Mouse (Mus musculus): ENCODE results near the gene Alg5. TPM values are rescaled to one million over a fixed set of nuclear protein-coding genes. Genes with fewer than 3 reads are reported as not detected.

Alg5 gene
- polyA plus RNA-seq, 1 experiment from 2014 or later: 44.7 TPM

DNA sequence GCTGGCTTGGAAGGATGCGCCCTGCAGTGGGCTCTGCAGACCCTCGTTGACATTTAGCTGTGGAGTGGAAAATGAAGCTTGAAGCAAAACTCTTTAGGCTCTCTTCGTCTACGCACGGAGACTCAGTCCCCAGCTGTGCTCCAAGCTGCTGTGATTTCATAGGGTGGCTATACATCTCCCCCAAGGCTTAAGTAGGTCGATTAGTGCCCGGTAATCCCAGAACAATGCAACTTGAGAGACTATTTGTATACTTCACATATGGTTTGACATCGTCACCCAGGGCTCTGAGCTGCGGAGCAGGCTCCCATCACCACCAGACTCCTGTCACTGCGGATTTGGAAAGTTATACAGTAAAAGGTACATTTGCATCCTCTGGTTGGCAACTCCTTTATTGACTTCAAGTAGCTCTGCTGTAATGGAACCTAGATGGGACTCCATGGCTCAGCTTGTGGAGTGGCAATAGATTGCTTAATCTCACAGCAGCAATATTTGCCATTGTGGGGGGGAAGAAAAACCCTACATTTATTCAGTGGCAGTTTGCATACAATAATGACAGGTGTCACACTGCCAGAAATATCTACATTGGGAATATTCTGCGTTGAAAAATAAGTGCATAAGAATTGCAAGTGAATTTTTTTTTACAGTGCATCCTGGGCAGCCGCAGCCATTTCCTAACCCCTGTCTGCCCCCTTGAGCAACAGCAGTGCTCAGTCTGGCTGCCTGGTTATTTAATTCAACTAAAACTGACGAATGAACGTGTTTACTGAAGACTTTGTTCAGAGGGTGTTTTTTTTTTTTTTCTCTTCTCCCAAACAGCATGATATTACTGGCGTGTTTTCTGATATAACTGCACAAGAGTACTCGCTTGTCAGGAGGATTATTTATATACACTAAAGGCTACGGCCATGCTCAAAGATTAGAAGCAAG is 34.3 kb downstream of the Alg5 start:
- ATAC-seq: no peak
- H3K27ac ChIP-seq: no peak overlapping the region
- no peaks in the 10 kb centered on the region for H3K27me3 ChIP-seq
- H3K36me3 ChIP-seq (ENCODE audit: poor library complexity, severe bottlenecking): no peaks in the 10 kb centered on the region
- H3K9me3 ChIP-seq (replicated peaks): 0 out of 2 replicates have a peak, but pooled peaks cover 3% of the 10 kb centered on the region
- H3K4me1 ChIP-seq: no peaks in the 10 kb centered on the region
- H3K9ac ChIP-seq: no peak overlapping the region
- no peak overlapping the region for H3K4me2 ChIP-seq
- 56% methylated on average over 17 of the region's 17 CpGs for WGBS
- no peak overlapping the region for H3K4me3 ChIP-seq

DNA sequence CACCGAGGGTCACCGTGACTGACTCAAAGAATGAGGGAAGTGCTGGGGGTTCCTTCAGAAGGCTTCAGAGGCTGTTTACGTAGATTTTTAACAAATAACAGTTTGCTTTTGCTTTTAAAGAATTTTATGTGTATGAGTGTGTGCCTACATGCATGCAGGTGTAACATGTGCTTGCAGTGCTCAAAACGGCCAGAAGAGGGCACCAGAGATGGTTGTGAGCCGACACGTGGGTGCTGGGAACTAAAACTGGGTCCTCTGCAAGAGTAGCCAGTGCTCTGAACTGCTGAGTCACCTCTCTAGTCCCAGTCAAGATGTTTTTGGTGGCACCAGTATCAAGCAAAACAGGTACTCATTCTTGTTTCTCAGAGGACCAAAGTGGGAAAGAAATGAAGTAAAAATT is 38.3 kb downstream of the Alg5 start:
- Histone ChIP-seq H3K4me2 (no peak overlapping the region), H3K36me3 (ENCODE audit: poor library complexity, severe bottlenecking) (no peaks in the 10 kb centered on the region), H3K9me3 (replicated peaks) (0 out of 2 replicates have a peak, but pooled peaks cover 3% of the 10 kb centered on the region), H3K9ac (no peak overlapping the region), H3K27ac (no peak overlapping the region), H3K4me3 (no peak overlapping the region), H3K27me3 (no peaks in the 10 kb centered on the region), H3K4me1 (no peaks in the 10 kb centered on the region)
- WGBS: 88% methylated on average over 6 of the region's 6 CpGs
- no peak for ATAC-seq

DNA sequence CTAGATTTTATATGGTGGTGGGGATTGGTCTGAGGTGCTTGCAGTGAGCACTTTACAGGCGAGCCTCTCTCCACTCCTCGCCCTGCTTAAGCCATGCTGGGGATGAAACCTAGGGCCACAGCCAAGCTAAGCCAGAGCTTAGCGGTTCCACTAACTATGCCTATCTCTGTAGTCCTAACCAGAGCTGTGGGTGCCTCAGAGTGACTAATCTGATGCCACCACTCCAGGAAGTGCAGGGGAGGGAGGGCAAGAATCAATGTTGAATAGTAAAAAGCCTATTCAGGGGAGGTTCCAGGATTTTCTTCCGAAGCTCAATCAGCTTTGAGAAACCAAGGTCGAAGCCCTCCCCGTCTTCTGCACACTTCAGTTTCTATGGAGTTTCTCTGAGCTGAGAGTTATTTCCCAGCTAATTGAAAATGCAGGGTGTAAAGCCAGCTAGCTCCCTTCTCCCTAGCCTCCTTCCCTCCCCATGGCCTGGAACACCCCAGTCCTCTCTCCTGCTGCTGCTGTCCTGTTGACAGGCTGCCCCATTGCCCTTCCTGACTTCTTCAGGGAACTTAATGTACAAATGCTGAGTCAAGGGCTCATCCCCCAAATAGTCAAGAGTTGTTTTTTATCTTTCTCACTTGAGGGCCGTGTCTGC is 40.8 kb downstream of the Alg5 start:
- H3K4me2 ChIP-seq: no peak overlapping the region
- 0 out of 2 replicates have a peak, but pooled peaks cover 3% of the 10 kb centered on the region for H3K9me3 ChIP-seq (replicated peaks)
- no peak overlapping the region for H3K27ac ChIP-seq
- H3K27me3 ChIP-seq: no peaks in the 10 kb centered on the region
- H3K36me3 ChIP-seq (ENCODE audit: poor library complexity, severe bottlenecking): no peaks in the 10 kb centered on the region
- ATAC-seq: no peak
- H3K4me1 ChIP-seq: no peaks in the 10 kb centered on the region
- WGBS: 63% methylated on average over 7 of the region's 7 CpGs
- no peak overlapping the region for H3K4me3 ChIP-seq
- H3K9ac ChIP-seq: no peak overlapping the region

DNA sequence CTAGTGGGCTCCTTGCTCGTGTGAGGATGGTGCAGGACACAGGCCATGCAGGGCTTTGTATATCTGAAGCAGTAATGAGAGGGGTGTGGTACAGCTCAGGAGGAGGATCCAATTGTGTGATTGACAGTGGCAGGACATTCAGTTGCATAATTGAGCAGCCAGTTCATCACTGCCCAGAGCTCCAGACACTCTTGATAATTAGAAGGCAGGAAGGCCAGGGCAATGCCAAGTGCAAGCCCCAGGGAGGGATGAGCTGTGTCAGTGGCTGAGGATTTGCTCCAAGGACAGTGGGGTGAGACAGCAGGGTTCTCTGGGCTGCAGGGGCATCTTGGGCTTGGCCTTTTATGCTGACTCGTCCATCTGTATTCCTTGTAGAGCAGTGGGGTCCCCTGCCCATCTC is 55.3 kb downstream of the Alg5 start:
- H3K27ac ChIP-seq: no peak overlapping the region
- peaks cover 7% of the 10 kb centered on the region for H3K9me3 ChIP-seq (replicated peaks)
- WGBS: 43% methylated on average over 2 of the region's 2 CpGs
- no peak overlapping the region for H3K9ac ChIP-seq
- no peaks in the 10 kb centered on the region for H3K4me1 ChIP-seq
- no peak for ATAC-seq
- no peak overlapping the region for H3K4me2 ChIP-seq
- H3K4me3 ChIP-seq: no peak overlapping the region
- H3K27me3 ChIP-seq: no peaks in the 10 kb centered on the region
- H3K36me3 ChIP-seq (ENCODE audit: poor library complexity, severe bottlenecking): no peaks in the 10 kb centered on the region

DNA sequence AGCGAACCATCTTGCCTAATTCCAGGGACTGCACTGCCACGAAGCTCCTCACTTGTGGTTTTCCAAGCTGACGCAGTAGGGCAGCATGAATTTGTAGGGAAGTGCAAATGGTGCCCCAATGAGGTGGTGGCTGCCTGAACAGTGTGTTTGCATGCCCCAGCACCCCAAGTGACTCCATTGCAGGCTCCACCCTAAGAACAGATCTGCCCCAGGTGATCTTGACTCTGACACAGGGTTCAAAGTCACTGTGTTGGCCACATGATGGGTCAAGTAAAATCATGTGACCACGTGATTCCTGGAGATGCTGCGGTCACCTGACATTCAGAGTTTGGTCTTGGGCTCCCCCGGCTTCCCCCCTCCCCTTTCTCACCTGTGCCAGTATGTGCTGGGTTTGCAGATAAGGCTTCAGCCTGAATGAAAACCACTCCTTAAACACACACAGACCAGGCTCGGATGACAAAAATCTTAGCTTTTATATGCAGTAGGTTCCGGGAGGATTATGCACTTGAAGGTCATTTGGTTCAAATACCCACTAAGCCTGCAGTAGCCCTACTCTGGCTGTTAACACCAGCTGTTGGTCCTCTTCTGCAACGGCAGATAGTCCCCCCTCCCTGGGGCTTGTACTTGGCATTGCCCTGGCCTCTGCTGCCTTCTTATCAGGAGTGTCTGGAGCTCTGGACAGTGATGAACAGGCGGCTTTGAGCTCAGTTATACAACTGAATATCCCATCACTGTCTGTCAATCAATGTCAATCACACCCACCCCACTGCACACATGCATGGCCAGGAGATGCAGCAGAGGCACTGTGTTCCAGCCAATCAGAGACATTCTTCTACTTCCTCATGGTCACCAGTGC is 56.7 kb downstream of the Alg5 start:
- ATAC-seq: no peak
- no peak overlapping the region for H3K4me2 ChIP-seq
- 80% methylated on average over 10 of the region's 10 CpGs for WGBS

DNA sequence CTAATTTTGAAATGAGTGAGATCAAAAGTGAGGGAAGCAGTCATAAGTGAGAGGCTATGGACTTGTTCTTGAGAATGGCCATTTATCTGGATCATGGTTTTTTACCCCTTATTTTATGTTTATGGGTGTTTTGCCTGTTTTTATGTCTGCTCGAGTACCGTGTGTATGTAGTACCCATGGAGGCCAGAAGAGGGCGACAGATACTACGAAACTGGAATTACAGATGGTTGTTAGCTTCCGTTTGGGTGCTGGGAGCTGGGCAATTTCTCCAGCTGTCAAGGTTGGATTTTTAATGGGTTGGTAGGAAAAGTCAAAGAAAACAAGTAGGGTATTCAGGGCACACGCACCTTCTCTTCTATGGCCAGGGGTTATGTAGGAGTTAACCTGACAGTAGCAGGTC is 58.4 kb downstream of the Alg5 start:
- Histone ChIP-seq H3K9ac (no peak overlapping the region), H3K27ac (no peak overlapping the region), H3K4me1 (no peaks in the 10 kb centered on the region), H3K36me3 (ENCODE audit: poor library complexity, severe bottlenecking) (no peaks in the 10 kb centered on the region), H3K4me2 (no peak overlapping the region), H3K9me3 (replicated peaks) (peaks cover 7% of the 10 kb centered on the region), H3K27me3 (no peaks in the 10 kb centered on the region), H3K4me3 (no peak overlapping the region)
- no peak for ATAC-seq
- WGBS: 85% methylated on average over 6 of the region's 6 CpGs

More for the DNA sequence above, 56.7 kb downstream of the Alg5 start:
- Histone ChIP-seq H3K27ac (no peak overlapping the region), H3K9ac (no peak overlapping the region), H3K4me1 (no peaks in the 10 kb centered on the region), H3K36me3 (ENCODE audit: poor library complexity, severe bottlenecking) (no peaks in the 10 kb centered on the region), H3K9me3 (replicated peaks) (peaks cover 7% of the 10 kb centered on the region), H3K27me3 (no peaks in the 10 kb centered on the region), H3K4me3 (no peak overlapping the region)

DNA sequence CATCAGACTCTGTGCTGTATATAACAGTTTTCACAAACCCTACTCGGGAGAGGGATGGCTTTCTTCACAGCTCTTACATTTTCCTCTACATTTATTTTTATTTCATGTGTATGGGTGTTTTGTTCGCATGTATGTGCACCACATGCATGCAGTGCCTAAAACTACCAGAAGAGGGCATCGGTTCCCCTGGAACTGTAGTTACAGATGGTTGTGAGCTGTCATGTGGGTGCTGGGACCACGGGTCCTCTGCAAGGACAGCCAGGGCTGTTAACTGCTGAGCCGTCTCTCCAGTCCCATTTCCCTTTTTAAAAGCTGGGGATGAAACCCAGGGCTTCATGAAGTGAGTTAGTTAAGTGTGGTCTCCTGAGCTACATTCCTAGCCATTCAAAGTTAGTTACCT is 60.0 kb downstream of the Alg5 start:
- H3K9me3 ChIP-seq (replicated peaks): peaks cover 7% of the 10 kb centered on the region
- no peak for ATAC-seq
- no peak overlapping the region for H3K4me3 ChIP-seq
- no peak overlapping the region for H3K27ac ChIP-seq
- H3K9ac ChIP-seq: no peak overlapping the region
- H3K36me3 ChIP-seq (ENCODE audit: poor library complexity, severe bottlenecking): no peaks in the 10 kb centered on the region
- WGBS: 90% methylated on average over 5 of the region's 5 CpGs
- no peak overlapping the region for H3K4me2 ChIP-seq
- H3K4me1 ChIP-seq: no peaks in the 10 kb centered on the region
- H3K27me3 ChIP-seq: no peaks in the 10 kb centered on the region

DNA sequence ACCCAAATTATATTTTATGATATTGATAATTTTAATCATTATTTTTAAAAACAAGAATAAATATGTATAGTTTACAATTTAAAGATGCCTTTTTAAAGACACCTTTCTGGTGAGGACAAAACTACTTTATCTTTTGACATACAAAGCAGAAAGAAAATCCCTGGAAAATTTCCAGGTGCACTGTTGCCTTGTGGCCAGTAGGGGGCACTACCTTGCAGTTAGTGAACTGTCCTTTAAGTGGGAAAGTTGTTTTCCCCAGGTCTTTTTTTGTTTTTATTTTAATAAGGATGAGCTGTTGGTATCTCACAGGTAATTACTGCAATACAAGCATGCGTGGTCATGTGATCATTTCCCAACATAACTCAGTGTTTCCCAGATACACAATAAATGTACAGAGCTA is 60.5 kb downstream of the Alg5 start:
- WGBS: 92% methylated on average over 1 of the region's 1 CpGs
- H3K9ac ChIP-seq: no peak overlapping the region

DNA sequence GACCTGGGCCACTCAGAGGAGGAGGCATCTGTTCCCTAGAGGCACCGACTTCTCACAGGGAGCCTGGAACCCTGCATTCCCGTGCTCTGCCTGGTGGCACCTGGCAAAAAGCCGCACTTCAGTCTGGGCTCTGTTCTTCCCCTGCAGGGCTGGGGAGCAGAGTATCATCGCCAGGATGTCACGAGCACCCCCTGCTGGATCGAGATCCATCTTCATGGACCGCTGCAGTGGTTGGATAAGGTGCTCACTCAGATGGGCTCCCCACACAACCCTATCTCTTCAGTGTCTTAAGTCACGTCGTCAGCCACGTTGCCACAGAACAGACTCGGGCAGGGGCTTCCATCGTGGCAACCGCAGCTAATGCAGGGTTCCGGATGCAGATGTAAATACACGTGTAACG is 61.9 kb downstream of the Alg5 start:
- Histone ChIP-seq H3K27me3 (no peaks in the 10 kb centered on the region), H3K4me3 (no peak overlapping the region), H3K36me3 (ENCODE audit: poor library complexity, severe bottlenecking) (no peaks in the 10 kb centered on the region), H3K9me3 (replicated peaks) (peaks cover 7% of the 10 kb centered on the region), H3K27ac (no peak overlapping the region), H3K4me2 (no peak overlapping the region), H3K4me1 (no peaks in the 10 kb centered on the region), H3K9ac (no peak overlapping the region)
- 35% methylated on average over 16 of the region's 16 CpGs for WGBS
- ATAC-seq: peak; percentile 59

More for the DNA sequence above, 60.5 kb downstream of the Alg5 start:
- no peak overlapping the region for H3K4me3 ChIP-seq
- ATAC-seq: no peak
- H3K4me2 ChIP-seq: no peak overlapping the region
- no peaks in the 10 kb centered on the region for H3K36me3 ChIP-seq (ENCODE audit: poor library complexity, severe bottlenecking)
- H3K27ac ChIP-seq: no peak overlapping the region
- H3K27me3 ChIP-seq: no peaks in the 10 kb centered on the region
- no peaks in the 10 kb centered on the region for H3K4me1 ChIP-seq
- peaks cover 7% of the 10 kb centered on the region for H3K9me3 ChIP-seq (replicated peaks)

Data from forebrain, embryonic 13.5 days (tissue).